Mouse (Mus musculus) heart, embryonic 12.5 days (tissue): Measurements from ENCODE around the gene Nectin4. TPM values are rescaled to one million over a fixed set of nuclear protein-coding genes. Genes with fewer than 3 reads are reported as not detected.

ENCODE experiments used
- ATAC-seq: fragments of 200-750 bp; cut with Nextera tagmentation; 2 replicates; pipeline ENCODE4 v1.8.0; 2017; ENCODE audit warnings: moderate TSS enrichment, moderate library complexity; ENCODE audit not compliant: insufficient number of reproducible peaks, low FRiP score
- H3K27ac ChIP-seq: fragments of 300-500 bp; sonication (generic); 2 replicates; pipeline ENCODE4 v1.5.1; 2016; ENCODE audit warnings: mild to moderate bottlenecking, moderate library complexity; ENCODE audit not compliant: poor library complexity, severe bottlenecking
- H3K27me3 ChIP-seq: fragments of 300-500 bp; sonication (generic); replicated peaks from 2 replicates; pipeline ENCODE4 v1.6.1; 2016; ENCODE audit warnings: mild to moderate bottlenecking, moderate library complexity
- H3K36me3 ChIP-seq: fragments of 300-500 bp; sonication (generic); 2 replicates; pipeline ENCODE4 v1.6.1; 2016; ENCODE audit warnings: mild to moderate bottlenecking, moderate library complexity
- H3K4me1 ChIP-seq: fragments of 300-500 bp; sonication (generic); replicated peaks from 2 replicates; pipeline ENCODE4 v1.6.1; 2016; ENCODE audit warnings: mild to moderate bottlenecking
- H3K4me2 ChIP-seq: fragments of 300-500 bp; sonication (generic); 2 replicates; pipeline ENCODE4 v1.6.1; 2016; ENCODE audit warnings: mild to moderate bottlenecking, moderate library complexity
- H3K4me3 ChIP-seq: fragments of 300-500 bp; sonication (generic); 2 replicates; pipeline ENCODE4 v1.5.1; 2016; ENCODE audit warnings: mild to moderate bottlenecking
- H3K9ac ChIP-seq: fragments of 300-500 bp; sonication (generic); 2 replicates; pipeline ENCODE4 v1.6.1; 2016; ENCODE audit warnings: mild to moderate bottlenecking, moderate library complexity
- H3K9me3 ChIP-seq: fragments of 300-500 bp; sonication (generic); replicated peaks from 2 replicates; pipeline ENCODE4 v1.6.1; 2016; ENCODE audit warnings: mild to moderate bottlenecking, moderate library complexity
- WGBS: fragments of 180-500 bp; shearing (Covaris S2); methylation state at CpG from one replicate; pipeline ENCODE4 v1.1.7; 2016; 5-methylcytosine and 5-hydroxymethylcytosine counted together
- polyA plus RNA-seq: library from polyadenylated mRNA; unstranded; fragments of >200 nt; fragmentation: Nextera tagmentation; extraction: Ambion mirVana; gene quantifications from 2 replicates; pipeline ENCODE4 v1.2.1, GENCODE M21; 2016

Gene Nectin4
- polyA plus RNA-seq, 1 experiment from 2014 or later = 0.52 TPM

- H3K4me3 ChIP-seq = peak overlapping the region; percentile 83
- 58% methylated on average over 3 of the region's 3 CpGs for WGBS
Measured at GRCm38 (mm10) chr1:171412446-171412845, 42.5 kb downstream of the Nectin4 start.

DNA sequence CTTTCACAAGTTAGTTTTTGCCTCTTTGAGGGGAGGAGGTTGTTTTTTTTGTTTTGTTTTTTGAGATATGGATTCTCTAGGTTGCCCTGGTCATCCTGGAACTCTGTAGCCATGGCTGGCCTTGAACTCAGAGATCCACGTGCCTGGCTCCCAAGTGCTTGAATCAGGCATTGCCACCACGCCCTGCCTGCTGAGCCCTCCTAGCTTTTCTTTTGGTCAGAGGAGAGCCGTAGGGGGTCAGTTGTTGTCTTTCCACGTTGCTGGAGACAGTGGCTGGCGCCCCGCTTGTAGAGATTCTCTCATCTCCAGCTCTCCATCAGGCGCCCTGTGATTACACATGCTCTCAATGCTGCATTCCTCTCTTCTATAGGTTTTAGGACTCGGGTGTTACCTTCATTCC is 43.7 kb downstream of the Nectin4 start:
- WGBS = 72% methylated on average over 8 of the region's 8 CpGs
- Histone ChIP-seq H3K4me1 (peaks cover 17% of the 10 kb centered on the region), H3K27ac (no peak overlapping the region), H3K9me3 (no peaks in the 10 kb centered on the region), H3K36me3 (peaks cover 36% of the 10 kb centered on the region), H3K27me3 (peaks cover 6% of the 10 kb centered on the region; the same call in 1 of the 2 replicates), H3K4me3 (no peak overlapping the region), H3K9ac (no peak overlapping the region), H3K4me2 (no peak overlapping the region)
- ATAC-seq = no peak

More at GRCm38 (mm10) chr1:171412446-171412845, 42.5 kb downstream of the Nectin4 start:
- Histone ChIP-seq H3K9me3 (no peaks in the 10 kb centered on the region), H3K27me3 (peaks cover 16% of the 10 kb centered on the region; the same call in 1 of the 2 replicates), H3K27ac (peak overlapping the region; percentile 85), H3K9ac (peak overlapping the region; percentile 95), H3K4me1 (peaks cover 17% of the 10 kb centered on the region), H3K4me2 (peak overlapping the region; percentile 77), H3K36me3 (peaks cover 26% of the 10 kb centered on the region)
- no peak for ATAC-seq

DNA sequence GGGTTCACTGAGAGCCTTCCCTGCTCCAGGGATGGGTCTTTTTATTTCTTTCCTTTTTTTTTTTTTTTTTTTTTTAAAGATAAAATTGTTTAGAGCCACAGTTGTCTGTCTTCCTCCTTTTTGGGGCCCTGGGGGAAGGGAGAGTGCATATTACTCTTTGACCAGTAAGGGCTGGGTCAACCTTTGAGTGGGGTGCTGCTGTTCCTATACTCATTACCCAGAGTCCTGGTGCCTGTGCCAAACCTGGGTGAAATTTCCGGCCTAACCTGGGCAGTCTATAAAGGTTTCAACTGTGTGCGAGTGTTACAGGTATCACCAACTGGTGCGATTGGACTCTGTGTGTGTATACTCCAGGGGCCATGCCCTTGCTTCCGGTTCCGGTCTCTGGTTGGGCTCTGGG is 48.8 kb downstream of the Nectin4 start, which contains the start of gene Tstd1:
TSS of gene Tstd1 (plus strand) at position 213 of the 400 bp plus-strand sequence.
- ATAC-seq = no peak
- no peak within 1 kb of the TSS for H3K4me2 ChIP-seq
- H3K4me1 ChIP-seq = peaks cover 16% of the 10 kb centered on the region
- H3K27me3 ChIP-seq = no peaks in the 10 kb centered on the region
- no peak within 1 kb of the TSS for H3K4me3 ChIP-seq
- no peak within 1 kb of the TSS for H3K27ac ChIP-seq
- no peaks in the 10 kb centered on the region for H3K9me3 ChIP-seq
- WGBS = 87% methylated on average over 5 of the region's 5 CpGs
- H3K9ac ChIP-seq = no peak within 1 kb of the TSS
- H3K36me3 ChIP-seq = peaks cover 62% of the 10 kb centered on the region

DNA sequence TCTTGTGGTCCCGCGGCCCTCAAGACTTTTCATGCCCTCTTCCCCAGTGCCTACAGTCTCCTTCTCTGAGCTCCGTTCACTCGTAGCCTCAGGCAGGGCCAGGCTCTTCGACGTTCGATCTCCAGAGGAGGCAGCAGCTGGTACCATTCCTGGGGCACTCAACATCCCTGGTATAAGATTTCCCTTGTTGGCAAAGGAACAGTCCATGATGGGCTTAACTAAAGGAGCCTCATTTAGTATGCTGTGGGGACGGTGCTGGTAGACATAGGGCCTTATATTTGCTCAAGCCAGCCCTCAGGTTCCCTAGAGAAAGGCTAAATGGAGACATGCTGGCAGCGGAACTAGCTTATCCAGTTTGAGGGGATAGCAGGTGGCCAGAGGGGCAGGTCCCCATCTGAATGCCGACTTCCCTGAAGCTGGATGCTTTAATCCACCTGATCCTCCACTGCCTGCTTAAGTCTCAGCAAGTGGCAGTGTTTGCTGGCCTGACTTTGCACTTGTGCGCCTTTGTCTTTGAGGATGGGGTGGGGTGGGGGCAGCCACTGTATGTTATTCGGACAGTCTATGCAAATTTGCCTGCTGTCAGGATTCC is 49.5 kb downstream of the Nectin4 start:
- Histone ChIP-seq H3K9ac (no peak overlapping the region), H3K9me3 (no peaks in the 10 kb centered on the region), H3K36me3 (peaks cover 62% of the 10 kb centered on the region), H3K4me1 (peaks cover 12% of the 10 kb centered on the region), H3K4me3 (no peak overlapping the region), H3K27me3 (no peaks in the 10 kb centered on the region), H3K4me2 (no peak overlapping the region), H3K27ac (no peak overlapping the region)
- no peak for ATAC-seq
- WGBS = 81% methylated on average over 12 of the region's 12 CpGs

DNA sequence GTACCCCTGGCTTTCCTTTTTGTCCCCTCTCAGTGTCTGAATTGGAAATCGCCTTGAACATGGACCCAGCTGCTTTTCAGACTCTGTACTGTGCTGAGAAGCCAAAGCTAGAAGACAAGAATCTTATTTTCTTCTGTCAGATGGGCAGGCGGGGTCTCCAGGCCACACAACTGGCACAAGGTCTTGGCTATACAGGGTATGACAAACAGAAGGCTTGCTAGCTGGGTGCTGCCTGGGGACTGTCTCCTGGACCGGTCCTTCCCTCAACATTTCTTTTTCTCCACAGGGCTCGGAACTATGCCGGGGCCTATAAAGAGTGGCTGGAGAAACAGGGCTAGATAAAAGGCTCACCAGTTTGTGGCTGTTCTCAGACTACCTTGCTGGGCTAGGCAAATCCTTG is 50.0 kb downstream of the Nectin4 start:
- 83% methylated on average over 5 of the region's 5 CpGs for WGBS
- H3K27ac ChIP-seq = no peak overlapping the region
- H3K9ac ChIP-seq = no peak overlapping the region
- peaks cover 18% of the 10 kb centered on the region for H3K4me1 ChIP-seq
- H3K27me3 ChIP-seq = no peaks in the 10 kb centered on the region
- H3K4me3 ChIP-seq = no peak overlapping the region
- no peak overlapping the region for H3K4me2 ChIP-seq
- no peak for ATAC-seq
- peaks cover 62% of the 10 kb centered on the region for H3K36me3 ChIP-seq
- H3K9me3 ChIP-seq = no peaks in the 10 kb centered on the region

GRCm38 (mm10) chr1:171422504-171423095 is 52.7 kb downstream of the Nectin4 start:
- no peak overlapping the region for H3K4me3 ChIP-seq
- 67% methylated on average over 8 of the region's 8 CpGs for WGBS
- ATAC-seq = no peak
- H3K4me2 ChIP-seq = no peak overlapping the region
- H3K27me3 ChIP-seq = no peaks in the 10 kb centered on the region
- H3K9me3 ChIP-seq = no peaks in the 10 kb centered on the region
- H3K27ac ChIP-seq = peak overlapping the region; percentile 28; the same call in 1 of the 2 replicates
- H3K36me3 ChIP-seq = peaks cover 38% of the 10 kb centered on the region
- no peak overlapping the region for H3K9ac ChIP-seq
- H3K4me1 ChIP-seq = peaks cover 23% of the 10 kb centered on the region

DNA sequence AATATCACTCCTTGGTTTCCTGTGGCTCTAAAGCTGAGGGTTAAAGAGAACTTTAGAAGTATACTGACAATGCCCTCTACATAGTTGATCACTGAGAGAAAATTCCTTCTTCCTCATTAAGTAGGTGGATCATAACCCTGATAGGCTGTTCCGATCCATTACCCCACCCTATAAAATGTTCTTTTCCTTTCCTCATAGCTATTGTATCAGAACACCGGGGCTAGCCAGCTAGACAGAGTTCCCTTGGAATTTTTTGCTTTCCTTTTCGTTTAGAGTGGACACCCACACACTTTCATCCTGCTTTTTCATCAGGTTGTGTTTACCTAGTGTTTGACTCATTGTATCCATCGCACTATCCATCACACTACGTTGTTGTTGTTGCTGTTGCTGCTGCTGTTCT is 54.7 kb downstream of the Nectin4 start:
- Histone ChIP-seq H3K27me3 (no peaks in the 10 kb centered on the region), H3K9me3 (peaks cover 7% of the 10 kb centered on the region; the same call in 1 of the 2 replicates), H3K4me2 (0 out of 2 replicates have a peak overlapping the region, but pooled peaks have one; percentile 21), H3K36me3 (peaks cover 18% of the 10 kb centered on the region), H3K27ac (peak overlapping the region; percentile 22), H3K9ac (no peak overlapping the region), H3K4me1 (peaks cover 23% of the 10 kb centered on the region), H3K4me3 (no peak overlapping the region)
- 34% methylated on average over 5 of the region's 5 CpGs for WGBS
- no peak for ATAC-seq

- peaks cover 13% of the 10 kb centered on the region for H3K36me3 ChIP-seq
- no peak for ATAC-seq
- peak overlapping the region; percentile 21; the same call in 1 of the 2 replicates for H3K4me2 ChIP-seq
- H3K4me1 ChIP-seq = peaks cover 23% of the 10 kb centered on the region
- 27% methylated on average over 4 of the region's 4 CpGs for WGBS
- H3K27me3 ChIP-seq = no peaks in the 10 kb centered on the region
- peaks cover 7% of the 10 kb centered on the region; the same call in 1 of the 2 replicates for H3K9me3 ChIP-seq
- peak overlapping the region; percentile 22 for H3K27ac ChIP-seq
- H3K9ac ChIP-seq = no peak overlapping the region
- no peak overlapping the region for H3K4me3 ChIP-seq
Measured at GRCm38 (mm10) chr1:171425126-171425525, 55.2 kb downstream of the Nectin4 start.

- 78% methylated on average over 5 of the region's 5 CpGs for WGBS
- Histone ChIP-seq H3K27ac (no peak overlapping the region), H3K36me3 (no peaks in the 10 kb centered on the region), H3K27me3 (no peaks in the 10 kb centered on the region), H3K9ac (no peak overlapping the region), H3K4me2 (no peak overlapping the region), H3K4me3 (no peak overlapping the region), H3K4me1 (0 out of 2 replicates have a peak, but pooled peaks cover 2% of the 10 kb centered on the region), H3K9me3 (peaks cover 7% of the 10 kb centered on the region; the same call in 1 of the 2 replicates)
- no peak for ATAC-seq
Measured at GRCm38 (mm10) chr1:171432158-171432557, 62.3 kb downstream of the Nectin4 start.

DNA sequence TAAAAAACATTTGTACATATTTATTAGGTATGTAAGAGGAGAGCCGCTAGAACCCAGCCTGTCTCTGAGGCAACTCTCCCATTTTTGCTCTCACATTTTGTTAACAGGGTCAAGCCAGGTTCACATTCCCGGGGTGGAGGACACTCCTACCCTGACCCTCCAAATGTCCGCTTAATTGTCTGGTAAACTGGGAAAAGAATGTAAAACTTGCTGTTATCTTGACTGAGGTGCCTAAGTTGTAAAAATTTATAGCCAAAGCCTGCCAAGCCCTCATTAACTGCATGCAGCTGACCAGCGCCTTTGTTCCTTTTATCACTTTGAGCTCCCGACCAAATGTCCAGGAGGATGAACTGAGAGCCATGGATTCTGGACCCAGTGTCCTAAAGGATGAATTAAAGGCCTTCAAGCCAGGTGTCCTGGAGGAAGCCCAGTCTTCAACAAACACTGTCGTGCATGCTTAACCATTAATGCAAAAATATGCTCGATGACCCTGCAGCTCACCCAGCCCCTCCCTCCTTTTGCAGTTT is 65.5 kb downstream of the Nectin4 start:
- Histone ChIP-seq H3K27me3 (no peaks in the 10 kb centered on the region), H3K4me3 (no peak overlapping the region), H3K27ac (no peak overlapping the region), H3K4me2 (no peak overlapping the region), H3K4me1 (peaks cover 22% of the 10 kb centered on the region), H3K9ac (no peak overlapping the region), H3K36me3 (no peaks in the 10 kb centered on the region), H3K9me3 (no peaks in the 10 kb centered on the region)
- WGBS = 48% methylated on average over 7 of the region's 7 CpGs
- ATAC-seq = no peak

DNA sequence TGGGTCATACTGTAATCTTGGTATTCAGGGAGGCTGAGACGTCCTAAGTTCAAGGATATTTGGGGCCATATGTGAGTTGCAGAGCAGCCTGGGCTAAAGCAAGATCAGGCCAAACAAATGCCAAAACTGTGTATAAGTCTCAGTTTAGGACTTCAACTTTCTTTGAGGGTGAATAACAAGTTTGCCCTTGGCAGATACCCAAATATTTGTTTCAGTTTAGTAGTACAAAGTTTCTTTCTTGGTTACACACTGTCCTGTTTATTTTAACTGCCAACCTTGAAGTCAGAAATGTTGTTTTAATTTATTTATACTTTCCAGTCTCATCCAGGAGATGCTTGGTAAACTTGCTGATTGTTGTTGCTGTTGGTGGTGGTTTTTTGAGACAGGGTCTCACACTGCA is 66.1 kb downstream of the Nectin4 start:
- Histone ChIP-seq H3K9ac (no peak overlapping the region), H3K36me3 (no peaks in the 10 kb centered on the region), H3K27ac (no peak overlapping the region), H3K4me1 (peaks cover 28% of the 10 kb centered on the region), H3K4me3 (no peak overlapping the region), H3K4me2 (no peak overlapping the region), H3K27me3 (no peaks in the 10 kb centered on the region), H3K9me3 (no peaks in the 10 kb centered on the region)
- no peak for ATAC-seq
- WGBS = 60% methylated on average over 1 of the region's 1 CpGs
